ENCODE assay signal across 18 mouse cellular contexts in the genomic region with DNA sequence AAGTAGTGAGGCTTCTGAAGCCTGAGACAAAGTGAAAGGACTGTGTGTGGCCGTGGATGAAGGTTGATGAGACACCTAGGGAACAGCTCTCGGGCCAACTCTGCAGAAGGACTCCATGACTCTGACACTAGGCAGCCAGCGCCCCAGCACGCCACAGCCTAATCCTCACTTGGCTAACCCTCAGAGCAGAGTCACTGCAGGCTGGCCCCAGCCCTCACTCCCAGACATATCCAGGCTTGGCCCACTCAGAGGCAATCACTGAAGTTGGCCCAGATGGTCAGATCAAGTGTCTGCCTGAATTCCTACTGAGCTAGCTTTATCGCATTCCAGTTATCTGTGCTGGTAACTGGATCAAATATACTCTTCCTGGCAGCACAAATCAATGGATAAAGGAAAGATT. TPM values are rescaled to one million over a fixed set of nuclear protein-coding genes. Genes with fewer than 3 reads are reported as not detected.
DNase-seq lines count a peak whose midpoint lies in the region; ATAC-seq and TF ChIP-seq lines count a peak whose summit lies in the region.
"Had no signal": no experiment of that assay in that cellular context is flagged by ENCODE, and none has a peak within 500 bp of the region (broad histone marks: within the 10 kb centered on the region; RNA-seq: fewer than 3 reads in every experiment).

No protein-coding gene starts in this region.

- H3K27ac ChIP-seq in limb, embryonic 13.5 days = no peak overlapping the region
- no peak overlapping the region for H3K27ac ChIP-seq in limb, embryonic 10.5 days
- no peak overlapping the region for H3K27ac ChIP-seq in cerebellum, adult 2 months (ENCODE audit: insufficient read depth, low read length)
- H3K27ac ChIP-seq: heart, embryonic 13.5 days; hindbrain, embryonic 10.5 days; midbrain, embryonic 10.5 days had no signal

- DNase-seq in limb, embryonic 10.5 days (ENCODE audit: low spot score) = no peak
- peak; percentile 84 to 93 for DNase-seq in cerebellum, adult 2 months
- peak; percentile 35 for DNase-seq in gastrocnemius, adult 18-20 months (ENCODE audit: low spot score)
- DNase-seq in kidney, adult 11 months = no peak
- DNase-seq in kidney, adult 8-10 months = no peak
- DNase-seq: adrenal gland, adult 8-10 months; kidney, adult 18-20 months; kidney, postnatal 36 days; lung, postnatal 14 days; thymus, postnatal 25 days had no signal

- H3K4me1 ChIP-seq in limb, embryonic 13.5 days = 0 out of 2 replicates have a peak, but pooled peaks cover 7% of the 10 kb centered on the region
- peaks cover 4% of the 10 kb centered on the region; the same call in 1 of the 2 replicates for H3K4me1 ChIP-seq in limb, embryonic 10.5 days
- peaks cover 3% of the 10 kb centered on the region; the same call in 1 of the 2 replicates for H3K4me1 ChIP-seq in cerebellum, adult 2 months (ENCODE audit: control insufficient read depth, insufficient read depth, low read length)
- H3K4me1 ChIP-seq: heart, embryonic 13.5 days; hindbrain, embryonic 10.5 days; midbrain, embryonic 10.5 days had no signal

- TF ChIP-seq POLR2A in cerebellum, adult 2 months (IDR thresholded peaks at IDR 0.05; ENCODE audit: borderline replicate concordance, insufficient read depth, low read length) = no peak

- TF ChIP-seq CTCF in cerebellum, adult 2 months (IDR thresholded peaks at IDR 0.05; ENCODE audit: borderline replicate concordance, insufficient read depth, low read depth, low read length) = no peak

- H3K27me3 ChIP-seq in limb, embryonic 13.5 days = no peaks in the 10 kb centered on the region
- H3K27me3 ChIP-seq in limb, embryonic 10.5 days (ENCODE audit: low read depth, poor library complexity, severe bottlenecking) = no peaks in the 10 kb centered on the region
- no peaks in the 10 kb centered on the region for H3K27me3 ChIP-seq in cerebellum, adult 2 months (ENCODE audit: control insufficient read depth, insufficient read depth, low read length)

- 70% methylated on average over 5 of the region's 5 CpGs for WGBS in limb, embryonic 13.5 days
- 85% methylated on average over 5 of the region's 5 CpGs for WGBS in limb, embryonic 10.5 days
- 15% methylated on average over 5 of the region's 5 CpGs for WGBS in cerebellum, adult 2 months

- H3K4me3 ChIP-seq in limb, embryonic 13.5 days = no peak overlapping the region
- H3K4me3 ChIP-seq in limb, embryonic 10.5 days = no peak overlapping the region
- no peak overlapping the region for H3K4me3 ChIP-seq in cerebellum, adult 2 months (replicated peaks; ENCODE audit: insufficient read depth, low read depth, low read length)
- H3K4me3 ChIP-seq: heart, embryonic 13.5 days; hindbrain, embryonic 10.5 days; midbrain, embryonic 10.5 days had no signal

- peak; percentile 32; the same call in 1 of the 2 replicates for ATAC-seq in limb, embryonic 13.5 days (ENCODE audit: low FRiP score, low read depth)
- no peak for ATAC-seq in megakaryocyte, adult 5-6 weeks (ENCODE audit: poor library complexity, severe bottlenecking)
- ATAC-seq: forebrain, embryonic 14.5 days had no signal

- H3K36me3 ChIP-seq in limb, embryonic 13.5 days = no peaks in the 10 kb centered on the region
- H3K36me3 ChIP-seq in limb, embryonic 10.5 days = no peaks in the 10 kb centered on the region
- H3K36me3 ChIP-seq: G1E; heart, embryonic 13.5 days; hindbrain, embryonic 10.5 days; midbrain, embryonic 10.5 days had no signal

- no peak overlapping the region for H3K9ac ChIP-seq in limb, embryonic 13.5 days
- H3K9ac ChIP-seq: heart, embryonic 13.5 days had no signal

- no peak overlapping the region for H3K4me2 ChIP-seq in limb, embryonic 13.5 days (replicated peaks)
- H3K4me2 ChIP-seq: heart, embryonic 13.5 days had no signal

- H3K9me3 ChIP-seq in limb, embryonic 13.5 days = no peaks in the 10 kb centered on the region
- no peaks in the 10 kb centered on the region for H3K9me3 ChIP-seq in limb, embryonic 10.5 days (replicated peaks)
- H3K9me3 ChIP-seq: G1E; heart, embryonic 13.5 days; hindbrain, embryonic 10.5 days; midbrain, embryonic 10.5 days had no signal

RNA-seq across cellular contexts. Expression of a gene that starts 17.4 kb away (rescaled TPM):
- 0.18 and 0.28 TPM in 2 replicates for polyA plus RNA-seq in limb, embryonic 13.5 days (2015; fragmentation: Nextera tagmentation; extraction: Ambion mirVana)
- polyA plus RNA-seq in limb, embryonic 10.5 days (2016; fragmentation: Nextera tagmentation; extraction: Ambion mirVana) = 0.03 TPM in 1 of 2 replicates, not detected in the other
- 5.4 and 6.8 TPM in 2 replicates for polyA plus RNA-seq in cerebellum, adult 2 months (2012; rRNA removed)
- not detected for total RNA-seq in gastrocnemius, adult 18-20 months (2021)
- total RNA-seq in megakaryocyte, adult 5-6 weeks (2015) = 0.02 TPM in 1 of 2 replicates, not detected in the other
- total RNA-seq in megakaryocyte, adult 5-6 weeks (2017) = 0.08 TPM in 1 of 2 replicates, not detected in the other
- polyA plus RNA-seq: G1E; liver, embryonic 16.5 days had no signal

Comparison
In these comparisons a context has a peak if more than half of its experiments do, and no peak if none do; other contexts are left out.
1. DNase-seq: peak in cerebellum, adult 2 months (2 of 2) and gastrocnemius, adult 18-20 months (single experiment); none in limb, embryonic 10.5 days (single experiment), kidney, adult 11 months (single experiment) and kidney, adult 8-10 months (0 of 2).